In the genomic region with DNA sequence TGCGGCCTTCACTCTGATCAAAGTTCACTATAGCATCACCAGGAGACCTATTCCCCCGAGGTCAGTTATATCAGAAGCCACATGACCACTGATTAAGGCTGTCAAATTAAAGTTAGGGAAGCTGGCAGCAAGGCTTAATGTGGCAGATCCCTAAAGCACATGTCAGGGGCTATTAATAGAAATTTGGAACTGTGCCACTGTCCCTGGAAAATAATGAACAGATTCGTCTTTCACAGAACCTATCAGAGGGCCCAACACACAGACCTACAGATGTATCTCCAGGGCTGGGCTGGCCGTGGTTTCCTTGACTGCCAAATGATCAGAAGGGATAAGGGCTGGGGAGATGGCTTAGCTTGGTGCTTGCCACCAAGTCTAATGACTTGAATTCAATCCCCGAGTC, we compare ENCODE assay signal across 13 mouse cellular contexts.
DNase-seq lines count a peak whose midpoint lies in the region; ATAC-seq and TF ChIP-seq lines count a peak whose summit lies in the region.
"Had no signal": no experiment of that assay in that cellular context is flagged by ENCODE, and none has a peak within 500 bp of the region (broad histone marks: within the 10 kb centered on the region; RNA-seq: fewer than 3 reads in every experiment).

No protein-coding gene starts in this region.

- 0 out of 2 replicates have a peak, but pooled peaks cover 3% of the 10 kb centered on the region for H3K4me1 ChIP-seq in liver, postnatal 0 days (ENCODE audit: insufficient read depth)
- H3K4me1 ChIP-seq in liver, embryonic 11.5 days (replicated peaks; ENCODE audit: control insufficient read depth, insufficient read depth, low read length): no peaks in the 10 kb centered on the region
- H3K4me1 ChIP-seq in heart, embryonic 10.5 days: peaks cover 10% of the 10 kb centered on the region

- TF ChIP-seq EP300 in liver, postnatal 0 days (IDR thresholded peaks at IDR 0.05; ENCODE audit: low read depth): no peak

- peak; percentile 45; the same call in 1 of the 2 replicates for ATAC-seq in liver, postnatal 0 days
- ATAC-seq in liver, embryonic 11.5 days (replicated peaks; ENCODE audit: low FRiP score): no peak
- peak; percentile 54 for ATAC-seq in megakaryocyte progenitor cell, adult 5-6 weeks (replicated peaks; ENCODE audit: poor library complexity)
- ATAC-seq: hindbrain, embryonic 16.5 days had no signal

- H3K27me3 ChIP-seq in liver, postnatal 0 days (ENCODE audit: insufficient read depth, low read length): no peaks in the 10 kb centered on the region
- H3K27me3 ChIP-seq in liver, embryonic 11.5 days (replicated peaks; ENCODE audit: control insufficient read depth, insufficient read depth, low read length): no peaks in the 10 kb centered on the region
- no peaks in the 10 kb centered on the region for H3K27me3 ChIP-seq in heart, embryonic 10.5 days (ENCODE audit: insufficient read depth, poor library complexity, severe bottlenecking)

- DNase-seq in adrenal gland, postnatal 14 days: peak; percentile 26
- no peak for DNase-seq in adrenal gland, postnatal 36 days
- DNase-seq in liver, postnatal 0 days: no peak
- DNase-seq in liver, embryonic 11.5 days (ENCODE audit: low spot score): no peak
- DNase-seq in heart, embryonic 10.5 days (ENCODE audit: low spot score): no peak
- no peak for DNase-seq in T-cell, adult 2 months (ENCODE audit: low spot score)
- no peak for DNase-seq in thymus, postnatal 36 days
- DNase-seq: cerebellum, adult 9-11 months; kidney, postnatal 10 days had no signal

- TF ChIP-seq CTCF in liver, postnatal 0 days (IDR thresholded peaks at IDR 0.05; ENCODE audit: low read depth): no peak

- no peak overlapping the region for H3K27ac ChIP-seq in liver, postnatal 0 days (ENCODE audit: low read depth)
- no peak overlapping the region for H3K27ac ChIP-seq in liver, embryonic 11.5 days (ENCODE audit: low read depth, low read length)
- peak overlapping the region; percentile 7; the same call in 1 of the 2 replicates for H3K27ac ChIP-seq in heart, embryonic 10.5 days
- H3K27ac ChIP-seq: forebrain, embryonic 10.5 days; midbrain, embryonic 10.5 days had no signal

- no peak overlapping the region for H3K4me2 ChIP-seq in liver, postnatal 0 days (ENCODE audit: low read depth, low read length)
- H3K4me2 ChIP-seq in liver, embryonic 11.5 days: no peak overlapping the region

- H3K36me3 ChIP-seq in liver, postnatal 0 days (replicated peaks; ENCODE audit: insufficient read depth, low read length): no peaks in the 10 kb centered on the region
- H3K36me3 ChIP-seq in liver, embryonic 11.5 days (ENCODE audit: control insufficient read depth, insufficient read depth, low read length): no peaks in the 10 kb centered on the region
- H3K36me3 ChIP-seq in heart, embryonic 10.5 days: no peaks in the 10 kb centered on the region
- H3K36me3 ChIP-seq: forebrain, embryonic 10.5 days; midbrain, embryonic 10.5 days had no signal

- WGBS in liver, postnatal 0 days (ENCODE audit: insufficient replicate concordance): 47% methylated on average over 5 of the region's 5 CpGs
- 56% methylated on average over 5 of the region's 5 CpGs for WGBS in liver, embryonic 11.5 days
- 52% methylated on average over 5 of the region's 5 CpGs for WGBS in heart, embryonic 10.5 days

- H3K9ac ChIP-seq in liver, postnatal 0 days (replicated peaks): no peak overlapping the region
- H3K9ac ChIP-seq in liver, embryonic 11.5 days (ENCODE audit: low read depth, low read length): no peak overlapping the region

- H3K9me3 ChIP-seq in liver, postnatal 0 days (ENCODE audit: low read length): no peaks in the 10 kb centered on the region
- H3K9me3 ChIP-seq in liver, embryonic 11.5 days (ENCODE audit: control insufficient read depth, low read length): no peaks in the 10 kb centered on the region
- H3K9me3 ChIP-seq in heart, embryonic 10.5 days: no peaks in the 10 kb centered on the region
- H3K9me3 ChIP-seq: forebrain, embryonic 10.5 days; midbrain, embryonic 10.5 days had no signal

- no peak overlapping the region for H3K4me3 ChIP-seq in liver, postnatal 0 days (ENCODE audit: low read depth, low read length)
- H3K4me3 ChIP-seq in liver, embryonic 11.5 days (ENCODE audit: low read depth, low read length): no peak overlapping the region
- no peak overlapping the region for H3K4me3 ChIP-seq in heart, embryonic 10.5 days
- H3K4me3 ChIP-seq: forebrain, embryonic 10.5 days; midbrain, embryonic 10.5 days had no signal
